24 mouse cellular contexts compared by ENCODE assay signal in genomic region chr17:90695086-90695584, GRCm38 (mm10).
DNase-seq lines count a peak whose midpoint lies in the region; ATAC-seq and TF ChIP-seq lines count a peak whose summit lies in the region.
"Had no signal": no experiment of that assay in that cellular context is flagged by ENCODE, and none has a peak within 500 bp of the region (broad histone marks: within the 10 kb centered on the region; RNA-seq: fewer than 3 reads in every experiment).

No protein-coding gene starts in this region.

- TF ChIP-seq CTCF in layer of hippocampus, adult 2 months (conservative IDR thresholded peaks at IDR 0.05): no peak
- TF ChIP-seq CTCF in MEL (IDR thresholded peaks at IDR 0.05 in 2 of 3, conservative IDR thresholded peaks at IDR 0.05 in 1 of 3; ENCODE audit: control insufficient read depth in 1 of 3, insufficient read depth in 1 of 3, low read depth in 2 of 3, low read length in 3 of 3, poor library complexity in 1 of 3, severe bottlenecking in 1 of 3): no peak

- peak; percentile 28 for DNase-seq in cerebellum, adult 8-10 months
- DNase-seq in cerebellum, postnatal 4 days (ENCODE audit: low spot score in 2 of 2): no peak
- DNase-seq in forebrain, embryonic 11.5 days (ENCODE audit: low spot score): no peak
- DNase-seq in layer of hippocampus, adult 2 months (ENCODE audit: low spot score in 2 of 2): no peak
- DNase-seq in layer of hippocampus, adult 9-11 months: no peak
- DNase-seq in MEL (ENCODE audit: low read depth, low spot score): peak; percentile 64
- DNase-seq in gastrocnemius, postnatal 14 days: no peak
- DNase-seq: adrenal gland, postnatal 14 days; gastrocnemius, adult 2 months; heart, adult 2 months; heart, postnatal 4 days; kidney, adult 9 months; kidney, postnatal 10 days; spleen, adult 18-20 months; thymus, postnatal 14 days had no signal

- no peaks in the 10 kb centered on the region for H3K79me2 ChIP-seq in MEL (ENCODE audit: control insufficient read depth, insufficient read depth, low read length, poor library complexity)

- WGBS in forebrain, embryonic 11.5 days: 94% methylated on average over 5 of the region's 5 CpGs
- WGBS in forebrain, embryonic 12.5 days: 84% methylated on average over 5 of the region's 5 CpGs

- intact Hi-C loops in gastrocnemius, postnatal 14 days (cut with DNase I; ENCODE audit: low total_unique reads): no loop called here

- H3K27me3 ChIP-seq in forebrain, embryonic 11.5 days (ENCODE audit: control insufficient read depth, insufficient read depth, low read length): peaks cover 8% of the 10 kb centered on the region; the same call in 1 of the 2 replicates
- H3K27me3 ChIP-seq in forebrain, embryonic 12.5 days: peaks cover 22% of the 10 kb centered on the region
- H3K27me3 ChIP-seq in MEL (ENCODE audit: control insufficient read depth in 1 of 2, insufficient read depth in 2 of 2, low read length in 2 of 2): no peaks in the 10 kb centered on the region
- H3K27me3 ChIP-seq: embryonic facial prominence, embryonic 13.5 days; heart, embryonic 12.5 days; limb, embryonic 13.5 days; lung, embryonic 15.5 days; midbrain, embryonic 12.5 days had no signal

- H3K36me3 ChIP-seq in forebrain, embryonic 11.5 days (ENCODE audit: control insufficient read depth, insufficient read depth, low read length): no peaks in the 10 kb centered on the region
- H3K36me3 ChIP-seq in forebrain, embryonic 12.5 days (replicated peaks): no peaks in the 10 kb centered on the region
- peaks cover 0 to 7% of the 10 kb centered on the region in 2 experiments; a peak in 2 of 4 replicates for H3K36me3 ChIP-seq in MEL (ENCODE audit: control insufficient read depth in 1 of 2, insufficient read depth in 2 of 2, low read length in 2 of 2)
- H3K36me3 ChIP-seq: embryonic facial prominence, embryonic 13.5 days; heart, embryonic 12.5 days; limb, embryonic 13.5 days; lung, embryonic 15.5 days; midbrain, embryonic 12.5 days had no signal

- peaks cover 4% of the 10 kb centered on the region; the same call in 1 of the 2 replicates for H3K4me1 ChIP-seq in forebrain, embryonic 11.5 days (replicated peaks; ENCODE audit: control insufficient read depth, insufficient read depth, low read length)
- peaks cover 15% of the 10 kb centered on the region for H3K4me1 ChIP-seq in forebrain, embryonic 12.5 days
- H3K4me1 ChIP-seq in MEL (ENCODE audit: control insufficient read depth in 1 of 2, insufficient read depth in 2 of 2, low read length in 2 of 2): peaks cover 4 to 13% of the 10 kb centered on the region in 2 experiments
- H3K4me1 ChIP-seq: lung, embryonic 15.5 days had no signal

- no peak for ATAC-seq in forebrain, embryonic 11.5 days (replicated peaks; ENCODE audit: low FRiP score)
- no peak for ATAC-seq in forebrain, embryonic 12.5 days (ENCODE audit: low FRiP score)
- ATAC-seq: intestine, postnatal 0 days had no signal

- no peak overlapping the region for H3K4me3 ChIP-seq in forebrain, embryonic 11.5 days (ENCODE audit: low read depth, low read length)
- H3K4me3 ChIP-seq in forebrain, embryonic 12.5 days (replicated peaks): no peak overlapping the region
- no peak overlapping the region for H3K4me3 ChIP-seq in layer of hippocampus, adult 2 months
- H3K4me3 ChIP-seq in MEL (ENCODE audit: control insufficient read depth in 1 of 2, insufficient read depth in 1 of 2, low read depth in 2 of 2, low read length in 2 of 2): no peak overlapping the region
- H3K4me3 ChIP-seq: embryonic facial prominence, embryonic 13.5 days; forebrain, embryonic 13.5 days; gastrocnemius, adult 2 months; heart, adult 2 months; heart, embryonic 12.5 days; limb, embryonic 13.5 days; lung, embryonic 15.5 days; midbrain, embryonic 12.5 days had no signal

- no peak overlapping the region for H3K4me2 ChIP-seq in forebrain, embryonic 11.5 days (ENCODE audit: low read depth, low read length, severe bottlenecking)
- H3K4me2 ChIP-seq in forebrain, embryonic 12.5 days: no peak overlapping the region
- H3K4me2 ChIP-seq: embryonic facial prominence, embryonic 13.5 days; heart, embryonic 12.5 days; limb, embryonic 13.5 days; liver, embryonic 11.5 days; lung, embryonic 15.5 days had no signal

- no peak for TF ChIP-seq RAD21 in MEL (IDR thresholded peaks at IDR 0.05; ENCODE audit: low read depth, low read length)

- H3K9ac ChIP-seq in forebrain, embryonic 11.5 days (ENCODE audit: low read length): no peak overlapping the region
- H3K9ac ChIP-seq in forebrain, embryonic 12.5 days: no peak overlapping the region
- no peak overlapping the region for H3K9ac ChIP-seq in MEL (ENCODE audit: control insufficient read depth, low read depth, low read length, poor library complexity, severe bottlenecking)
- H3K9ac ChIP-seq: embryonic facial prominence, embryonic 13.5 days; forebrain, embryonic 13.5 days; heart, embryonic 12.5 days; limb, embryonic 13.5 days; lung, embryonic 15.5 days; midbrain, embryonic 12.5 days had no signal

- no peak for TF ChIP-seq POLR2A in MEL (IDR thresholded peaks at IDR 0.05; ENCODE audit: control insufficient read depth in 1 of 2, insufficient read depth in 1 of 2, low read depth in 1 of 2, low read length in 2 of 2, poor library complexity in 1 of 2)

- 0 out of 2 replicates have a peak overlapping the region, but pooled peaks have one; percentile 68 for H3K27ac ChIP-seq in forebrain, embryonic 11.5 days (ENCODE audit: low read depth, low read length)
- H3K27ac ChIP-seq in forebrain, embryonic 12.5 days: no peak overlapping the region
- peak overlapping the region; percentile 5; the same call in 1 of the 2 replicates for H3K27ac ChIP-seq in layer of hippocampus, adult 2 months
- H3K27ac ChIP-seq in MEL (ENCODE audit: control insufficient read depth, low read depth, low read length): no peak overlapping the region
- H3K27ac ChIP-seq: embryonic facial prominence, embryonic 13.5 days; gastrocnemius, adult 2 months; heart, adult 2 months; limb, embryonic 13.5 days; lung, embryonic 15.5 days had no signal

- H3K9me3 ChIP-seq in forebrain, embryonic 11.5 days (ENCODE audit: control insufficient read depth, low read length): no peaks in the 10 kb centered on the region
- H3K9me3 ChIP-seq in forebrain, embryonic 12.5 days: no peaks in the 10 kb centered on the region
- H3K9me3 ChIP-seq in MEL (replicated peaks; ENCODE audit: insufficient read depth, low read length): no peaks in the 10 kb centered on the region
- H3K9me3 ChIP-seq: embryonic facial prominence, embryonic 13.5 days; forebrain, embryonic 13.5 days; heart, embryonic 12.5 days; limb, embryonic 13.5 days; lung, embryonic 15.5 days; midbrain, embryonic 12.5 days had no signal

- TF ChIP-seq EP300 in MEL (IDR thresholded peaks at IDR 0.05; ENCODE audit: low read depth in 1 of 2, low read length in 2 of 2): peak; percentile 40 to 64; a peak in 2 of 4 replicates

TF ChIP-seq in MEL, 35 proteins besides CTCF, POLR2A, EP300 and RAD21:
- TF ChIP-seq JUND (IDR thresholded peaks at IDR 0.05; ENCODE audit: low read depth, low read length) (no peak), GATA1 (IDR thresholded peaks at IDR 0.05; ENCODE audit: low read depth, low read length) (peak; percentile 45; the same call in 1 of the 2 replicates), HCFC1 (IDR thresholded peaks at IDR 0.05; ENCODE audit: low read depth, low read length) (no peak), CHD1 (IDR thresholded peaks at IDR 0.05; ENCODE audit: low read depth, low read length) (no peak), TCF12 (IDR thresholded peaks at IDR 0.05; ENCODE audit: low read depth, low read length) (peak; percentile 33; the same call in 1 of the 2 replicates), ETS1 (IDR thresholded peaks at IDR 0.05; ENCODE audit: low read depth, low read length) (peak; percentile 54), BHLHE40 (IDR thresholded peaks at IDR 0.05; ENCODE audit: borderline replicate concordance, low read depth, low read length) (no peak), TBP (IDR thresholded peaks at IDR 0.05; ENCODE audit: low read depth, low read length) (no peak), MYB (IDR thresholded peaks at IDR 0.05; ENCODE audit: low read depth, low read length) (peak; percentile 74), UBTF (IDR thresholded peaks at IDR 0.05; ENCODE audit: borderline replicate concordance, insufficient read depth, low read depth, low read length) (no peak), E2F4 (IDR thresholded peaks at IDR 0.05; ENCODE audit: borderline replicate concordance, low read depth, low read length) (no peak), MAFK (IDR thresholded peaks at IDR 0.05; ENCODE audit: borderline replicate concordance, low read depth, low read length) (no peak), NRF1 (IDR thresholded peaks at IDR 0.05; ENCODE audit: insufficient read depth, low read depth, low read length, poor library complexity, severe bottlenecking) (no peak), GABPA (IDR thresholded peaks at IDR 0.05; ENCODE audit: low read depth, low read length) (no peak), SMC3 (IDR thresholded peaks at IDR 0.05; ENCODE audit: low read depth, low read length) (no peak), MAZ (IDR thresholded peaks at IDR 0.05; ENCODE audit: low read depth, low read length) (no peak), USF1 (IDR thresholded peaks at IDR 0.05; ENCODE audit: low read depth, low read length) (peak; percentile 71), SIN3A (IDR thresholded peaks at IDR 0.05; ENCODE audit: low read length) (no peak), MEF2A (IDR thresholded peaks at IDR 0.05; ENCODE audit: extremely low read depth, insufficient replicate concordance, low read depth, low read length, poor library complexity, severe bottlenecking) (no peak), MYC (IDR thresholded peaks at IDR 0.05; ENCODE audit: low read depth, low read length) (no peak), RCOR1 (IDR thresholded peaks at IDR 0.05; ENCODE audit: low read depth, low read length) (peak; percentile 73), POLR2AphosphoS2 (IDR thresholded peaks at IDR 0.05; ENCODE audit: low read length) (no peak)

Comparison
In these comparisons a context has a peak if more than half of its experiments do, and no peak if none do; other contexts are left out.
1. DNase-seq: peak in cerebellum, adult 8-10 months (single experiment) and MEL (single experiment); none in cerebellum, postnatal 4 days (0 of 2), forebrain, embryonic 11.5 days (single experiment), layer of hippocampus, adult 2 months (0 of 2), layer of hippocampus, adult 9-11 months (single experiment) and gastrocnemius, postnatal 14 days (single experiment).
2. H3K27ac ChIP-seq: peak in forebrain, embryonic 11.5 days (single experiment) and layer of hippocampus, adult 2 months (single experiment); none in forebrain, embryonic 12.5 days (single experiment) and MEL (single experiment).